Mouse (Mus musculus) forelimb bud, embryonic 11.5 days (tissue): ENCODE results near the gene Pcnx2.

Source experiments
- DNase-seq: peaks from one replicate; pipeline ENCODE4 v3.0.0-alpha.2; 2012; ENCODE audit warnings: low read depth, low spot score

The Pcnx2 gene

DNA sequence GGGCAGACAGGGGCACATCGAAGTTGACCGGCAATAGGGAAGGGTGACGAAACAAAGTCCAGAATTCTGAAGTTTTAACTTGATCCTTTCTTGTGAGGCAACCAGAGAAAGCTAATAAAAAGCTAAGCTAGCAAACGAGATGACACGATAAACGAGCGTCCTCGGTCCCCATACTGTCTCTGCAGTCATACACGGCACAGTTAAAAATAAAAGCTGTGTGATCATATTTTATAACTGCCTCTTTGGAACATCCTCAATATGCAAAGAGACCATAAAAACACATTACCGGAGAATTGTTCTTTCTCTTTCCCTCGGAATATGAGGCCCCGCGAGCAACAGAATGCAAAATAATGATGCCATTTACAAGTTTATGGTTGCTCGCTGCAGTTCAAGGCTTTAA lies 76.1 kb downstream of the Pcnx2 start:
- no peak for DNase-seq

DNA sequence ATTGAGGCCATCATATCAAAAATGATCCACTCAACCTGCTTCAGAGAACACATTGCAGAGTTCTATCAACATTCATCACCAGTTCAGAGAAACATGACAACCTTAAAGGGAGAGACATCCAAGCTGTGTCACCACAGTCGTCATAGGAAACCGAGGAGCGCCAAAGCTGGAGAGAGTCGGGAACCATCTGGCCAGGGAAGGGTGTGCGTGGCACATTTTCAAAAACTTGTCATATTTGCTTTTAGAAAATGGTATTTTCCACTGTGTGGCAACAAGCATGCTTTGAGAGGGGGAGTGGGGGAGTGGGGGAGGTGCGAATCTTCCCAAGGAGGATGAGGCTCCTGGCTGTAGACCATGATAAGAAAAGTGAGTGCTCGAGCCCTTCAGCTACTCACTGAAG lies 78.3 kb downstream of the Pcnx2 start:
- no peak for DNase-seq

- DNase-seq = no peak
Measured at GRCm38 (mm10) chr8:125818796-125819195, 79.3 kb downstream of the Pcnx2 start.

DNA sequence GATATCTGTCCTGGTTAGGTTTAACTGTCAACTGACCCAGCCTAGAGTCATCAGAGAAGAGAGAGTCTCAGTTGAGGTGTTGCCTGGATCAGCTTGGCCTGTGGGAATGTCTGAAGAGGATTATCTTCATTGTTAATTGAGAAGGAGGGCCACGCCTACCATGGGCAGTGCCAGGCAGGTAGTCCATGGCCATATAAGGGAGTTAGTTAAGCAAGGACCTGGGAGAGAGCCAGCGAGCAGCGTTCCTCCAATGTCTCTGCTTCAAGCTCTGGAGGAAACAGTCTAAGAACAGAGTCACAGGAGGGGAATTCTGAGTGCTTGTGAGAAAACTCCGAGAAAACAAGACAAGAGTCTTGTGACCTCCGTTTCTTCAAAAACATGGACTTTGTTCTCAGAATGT lies 81.4 kb downstream of the Pcnx2 start:
- DNase-seq = no peak

DNA sequence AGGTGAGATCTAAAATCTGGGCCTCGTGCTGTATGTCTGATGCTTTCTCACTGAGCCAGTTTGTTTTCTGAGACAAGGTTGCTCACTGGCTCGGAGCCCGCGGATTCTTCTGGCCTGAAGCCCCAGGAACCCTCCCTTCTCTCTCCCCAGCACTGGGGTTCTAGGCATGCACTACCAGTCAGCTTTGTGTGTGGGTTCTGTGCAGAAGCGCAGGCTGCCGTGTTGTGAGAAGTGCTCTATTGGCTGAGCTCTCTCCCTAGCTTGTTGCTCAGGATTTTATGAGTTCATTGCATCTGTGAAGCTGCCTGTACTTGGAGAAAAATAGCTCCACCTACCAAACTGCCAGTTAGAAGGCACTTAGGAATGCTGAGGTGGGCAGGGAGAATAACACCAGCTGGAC lies 89.3 kb downstream of the Pcnx2 start:
- DNase-seq = peak; percentile 10

DNA sequence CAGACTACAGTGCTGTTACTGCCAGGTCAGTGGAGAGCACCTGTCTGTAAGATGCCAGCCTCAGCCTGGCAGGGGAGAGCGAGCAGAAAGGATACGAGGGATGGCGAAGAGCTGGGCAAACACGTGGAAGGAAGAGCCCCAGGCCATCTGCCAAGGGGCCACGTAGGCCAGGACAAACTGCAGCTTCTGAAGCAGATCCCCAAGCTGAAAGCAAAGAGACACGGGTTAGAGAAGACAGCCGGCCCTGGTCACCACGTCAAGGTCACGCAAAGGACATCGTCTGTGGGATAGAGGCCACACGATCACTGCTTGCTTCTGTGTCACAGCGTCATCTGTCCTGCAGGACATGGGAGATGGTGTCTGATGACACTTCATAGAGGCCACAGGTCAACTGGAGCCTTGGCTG lies 90.2 kb downstream of the Pcnx2 start:
- no peak for DNase-seq

DNA sequence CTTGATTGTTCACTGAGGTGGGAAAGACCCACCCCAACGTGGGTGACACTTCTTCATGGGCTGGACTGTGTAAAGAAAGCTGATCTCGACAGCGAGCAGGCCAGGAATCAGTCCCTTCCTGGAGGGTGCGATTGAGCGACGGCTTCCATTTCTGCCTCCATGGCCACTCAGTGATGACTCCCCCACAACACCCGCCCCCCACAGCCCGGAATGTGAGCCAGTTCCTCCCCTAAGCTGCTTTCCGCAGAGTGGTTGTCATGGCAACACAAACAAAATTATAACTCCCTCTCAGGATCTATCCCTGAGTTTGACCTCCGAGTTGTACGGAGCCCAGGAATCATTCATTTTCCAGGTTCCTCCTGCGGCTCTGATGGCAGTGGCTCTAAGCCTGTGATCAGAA lies 91.7 kb downstream of the Pcnx2 start:
- no peak for DNase-seq

GRCm38 (mm10) chr8:125796970-125797369 lies 101.1 kb downstream of the Pcnx2 start:
- DNase-seq = no peak

GRCm38 (mm10) chr8:125795341-125795740 lies 102.8 kb downstream of the Pcnx2 start:
- no peak for DNase-seq

GRCm38 (mm10) chr8:125792816-125793455 lies 105.2 kb downstream of the Pcnx2 start:
- DNase-seq = no peak

- no peak for DNase-seq
Measured at GRCm38 (mm10) chr8:125786886-125787285, 111.2 kb downstream of the Pcnx2 start.

DNA sequence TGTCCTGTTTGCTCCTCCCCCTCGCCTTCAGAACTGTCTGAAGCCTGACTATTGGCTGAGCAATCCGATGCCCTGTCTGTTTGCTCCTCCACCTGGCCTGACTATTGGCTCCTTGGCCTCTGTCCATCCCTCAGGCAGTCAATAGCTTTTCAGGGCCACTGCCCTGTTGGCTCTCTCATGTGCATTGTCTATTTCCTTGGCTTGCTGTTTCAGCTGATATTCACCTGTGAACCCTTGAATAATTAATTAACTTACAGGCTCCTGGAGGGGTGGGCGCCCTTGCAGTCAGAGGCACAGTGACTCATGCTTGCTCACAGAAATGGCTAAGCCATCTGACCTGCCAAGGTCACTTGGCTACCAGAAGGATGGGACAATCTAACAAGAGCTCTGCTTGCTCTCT lies 116.0 kb downstream of the Pcnx2 start:
- no peak for DNase-seq

DNA sequence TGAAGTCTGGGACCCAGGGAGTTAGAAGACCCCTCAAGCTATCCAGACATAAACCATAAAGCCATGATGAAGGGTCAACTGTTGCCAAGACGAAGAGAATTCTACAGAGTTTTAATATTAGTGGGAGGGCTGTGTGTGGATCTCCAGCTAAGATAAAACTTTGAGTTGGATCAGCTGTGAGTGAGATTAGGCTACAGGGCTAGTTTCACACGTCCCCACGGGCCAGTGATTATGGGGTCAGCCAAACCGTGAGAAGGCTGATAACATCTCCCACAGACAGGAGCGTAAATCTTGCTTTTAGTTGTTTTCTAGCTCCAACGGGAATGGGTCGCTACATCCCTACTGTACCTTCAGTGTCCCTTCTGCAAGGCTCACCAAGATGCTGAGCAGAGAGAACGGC lies 118.5 kb downstream of the Pcnx2 start:
- no peak for DNase-seq

- DNase-seq = no peak
Measured at GRCm38 (mm10) chr8:125778919-125779318, 119.2 kb downstream of the Pcnx2 start.

GRCm38 (mm10) chr8:125777478-125778164 lies 120.5 kb downstream of the Pcnx2 start:
- DNase-seq = no peak

- DNase-seq = no peak
Measured at GRCm38 (mm10) chr8:125776800-125777199, 121.3 kb downstream of the Pcnx2 start.

- DNase-seq = no peak
Measured at GRCm38 (mm10) chr8:125776314-125776713, 121.8 kb downstream of the Pcnx2 start.

GRCm38 (mm10) chr8:125775031-125775430 lies 123.1 kb downstream of the Pcnx2 start:
- no peak for DNase-seq

DNA sequence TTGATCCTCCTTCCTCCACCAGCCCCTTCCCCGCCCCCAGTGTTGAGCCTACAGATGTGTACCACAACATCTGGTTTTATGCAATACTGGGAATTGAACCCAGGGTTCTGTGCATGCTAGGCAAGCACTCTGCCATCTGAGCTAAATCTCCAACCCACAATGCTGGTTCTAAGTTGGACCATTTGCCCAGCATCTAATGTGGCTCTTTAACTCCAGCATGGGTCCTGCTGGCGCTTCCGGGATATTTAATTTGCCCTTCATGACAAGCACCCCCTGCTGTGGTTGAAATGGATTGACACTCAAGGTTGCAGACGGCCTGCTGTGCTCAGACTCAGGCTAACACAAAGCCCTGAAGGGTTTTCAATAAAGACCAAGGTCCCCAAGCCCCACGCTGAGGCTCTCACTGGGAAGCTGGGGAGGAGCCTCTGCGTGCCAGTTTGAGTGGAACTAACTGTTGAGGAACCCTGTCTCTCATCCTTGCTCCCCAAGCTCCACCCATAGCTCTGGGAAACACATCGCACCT lies 124.8 kb downstream of the Pcnx2 start:
- DNase-seq = no peak

- DNase-seq = no peak
Measured at GRCm38 (mm10) chr8:125772300-125772699, 125.8 kb downstream of the Pcnx2 start.

GRCm38 (mm10) chr8:125768079-125768478 lies 130.0 kb downstream of the Pcnx2 start:
- DNase-seq = no peak

GRCm38 (mm10) chr8:125763066-125763786 lies 134.9 kb downstream of the Pcnx2 start:
- no peak for DNase-seq

- DNase-seq = no peak
Measured at GRCm38 (mm10) chr8:125759022-125759421, 139.1 kb downstream of the Pcnx2 start.
